Mouse (Mus musculus) CD4-positive helper T cell, adult 2 months (primary cell): ENCODE results near the gene Ccdc106.
A peak's percentile ranks its signal among the peaks of the same experiment; 100 is the strongest.
"Not testable (repeated sequence)": the region's sequence is repeated elsewhere in the genome, so short reads cannot be mapped to it uniquely, and the experiment has no call there.

Experiments
- DNase-seq: peaks from one replicate; pipeline ENCODE4 v3.0.0-alpha.2; 2012; ENCODE audit warnings: low read depth, missing footprints, low spot score

The Ccdc106 gene

GRCm38 (mm10) chr7:5051193-5052192 is 31.1 kb downstream of the Ccdc106 start, which contains the start of gene Zfp580:
Gene Zfp580, plus strand, starts transcription at chr7:5051538.
- DNase-seq = peak; percentile 67

GRCm38 (mm10) chr7:5052438-5052837 is 32.1 kb downstream of the Ccdc106 start:
- DNase-seq = peak; percentile 30

GRCm38 (mm10) chr7:5052931-5053343 is 32.6 kb downstream of the Ccdc106 start:
- peak; percentile 35 for DNase-seq

- DNase-seq = no peak
Measured at GRCm38 (mm10) chr7:5053456-5054179, 33.3 kb downstream of the Ccdc106 start.

GRCm38 (mm10) chr7:5056651-5057263 is 36.4 kb downstream of the Ccdc106 start:
- no peak for DNase-seq

- DNase-seq = no peak
Measured at GRCm38 (mm10) chr7:5057381-5057780, 37.0 kb downstream of the Ccdc106 start.

- no peak for DNase-seq
Measured at GRCm38 (mm10) chr7:5057804-5058203, 37.5 kb downstream of the Ccdc106 start.

- no peak for DNase-seq
Measured at GRCm38 (mm10) chr7:5058631-5059030, 38.3 kb downstream of the Ccdc106 start.

GRCm38 (mm10) chr7:5059421-5059820 is 39.1 kb downstream of the Ccdc106 start:
- no peak for DNase-seq

- peak; percentile 81 for DNase-seq
Measured at GRCm38 (mm10) chr7:5060239-5060731, 39.9 kb downstream of the Ccdc106 start.

GRCm38 (mm10) chr7:5060944-5061773 is 40.8 kb downstream of the Ccdc106 start:
- DNase-seq = peak; percentile 98

- DNase-seq = peak; percentile 96
Measured at GRCm38 (mm10) chr7:5061774-5062359, 41.5 kb downstream of the Ccdc106 start, which contains the start of gene U2af2. Gene U2af2, plus strand, starts transcription at chr7:5062143.

GRCm38 (mm10) chr7:5062360-5063001 is 42.1 kb downstream of the Ccdc106 start:
- DNase-seq = peak; percentile 95

GRCm38 (mm10) chr7:5064886-5065285 is 44.5 kb downstream of the Ccdc106 start:
- no peak for DNase-seq

- DNase-seq = no peak
Measured at GRCm38 (mm10) chr7:5073586-5073985, 53.2 kb downstream of the Ccdc106 start.

- no peak for DNase-seq
Measured at GRCm38 (mm10) chr7:5074984-5075383, 54.6 kb downstream of the Ccdc106 start.

- DNase-seq = no peak
Measured at GRCm38 (mm10) chr7:5076931-5077330, 56.6 kb downstream of the Ccdc106 start.

GRCm38 (mm10) chr7:5079365-5080009 is 59.1 kb downstream of the Ccdc106 start:
- not testable (repeated sequence) for DNase-seq
